ENCODE assay signal across 24 mouse cellular contexts in genomic region chr7:102770921-102771320, GRCm38 (mm10). TPM values are rescaled to one million over a fixed set of nuclear protein-coding genes. Genes with fewer than 3 reads are reported as not detected.
DNase-seq lines count a peak whose midpoint lies in the region; ATAC-seq and TF ChIP-seq lines count a peak whose summit lies in the region.
"Had no signal": no experiment of that assay in that cellular context is flagged by ENCODE, and none has a peak within 500 bp of the region (broad histone marks: within the 10 kb centered on the region; RNA-seq: fewer than 3 reads in every experiment).

Gene Olfr561 (plus strand): TSS chr7:102771221.

- H3K79me2 ChIP-seq in liver, adult 2 months (ENCODE audit: control insufficient read depth, insufficient read depth, low read length) = no peaks in the 10 kb centered on the region

- no peaks in the 10 kb centered on the region for H3K27me3 ChIP-seq in liver, adult 2 months (ENCODE audit: control insufficient read depth, insufficient read depth, low read length)
- no peaks in the 10 kb centered on the region for H3K27me3 ChIP-seq in liver, embryonic 11.5 days (replicated peaks; ENCODE audit: control insufficient read depth, insufficient read depth, low read length)
- H3K27me3 ChIP-seq: CH12.LX, Patski had no signal

- H3K4me3 ChIP-seq in liver, adult 2 months (ENCODE audit: insufficient read depth, low read depth, low read length) = no peak within 1 kb of the TSS
- H3K4me3 ChIP-seq in liver, embryonic 11.5 days (ENCODE audit: low read depth, low read length) = no peak within 1 kb of the TSS

- H3K9ac ChIP-seq in liver, adult 2 months (ENCODE audit: low read depth, low read length) = no peak within 1 kb of the TSS
- no peak within 1 kb of the TSS for H3K9ac ChIP-seq in liver, embryonic 11.5 days (ENCODE audit: low read depth, low read length)

- TF ChIP-seq POLR2A in liver, adult 2 months (IDR thresholded peaks at IDR 0.05; ENCODE audit: extremely low read depth, insufficient read depth, low read length) = no peak

- H3K36me3 ChIP-seq in liver, adult 2 months (ENCODE audit: control insufficient read depth, insufficient read depth, low read length) = no peaks in the 10 kb centered on the region
- H3K36me3 ChIP-seq in liver, embryonic 11.5 days (ENCODE audit: control insufficient read depth, insufficient read depth, low read length) = no peaks in the 10 kb centered on the region
- H3K36me3 ChIP-seq: G1E had no signal

- ATAC-seq in liver, embryonic 11.5 days (replicated peaks; ENCODE audit: low FRiP score) = no peak
- ATAC-seq: activated CD4-positive, CD25-positive, alpha-beta regulatory T cell, adult 4 months; CD4-positive, CD25-positive, alpha-beta regulatory T cell, adult 4 months; Patski had no signal

- no peak for TF ChIP-seq CTCF in liver, adult 2 months (IDR thresholded peaks at IDR 0.05; ENCODE audit: low read depth, low read length)

- H3K4me1 ChIP-seq in liver, adult 2 months (ENCODE audit: control insufficient read depth, insufficient read depth, low read length) = no peaks in the 10 kb centered on the region
- H3K4me1 ChIP-seq in liver, embryonic 11.5 days (replicated peaks; ENCODE audit: control insufficient read depth, insufficient read depth, low read length) = no peaks in the 10 kb centered on the region

- WGBS in liver, adult 2 months = 77% methylated on average over 2 of the region's 2 CpGs
- 62% methylated on average over 2 of the region's 2 CpGs for WGBS in liver, embryonic 11.5 days

- peak; percentile 5 for DNase-seq in liver, adult 2 months (ENCODE audit: extremely low read depth, low read depth, low spot score)
- DNase-seq in liver, embryonic 11.5 days (ENCODE audit: low spot score) = no peak
- DNase-seq: adrenal gland, adult 2 months; adrenal gland, adult 8-10 months; adrenal gland, postnatal 10 days; adrenal gland, postnatal 14 days; adrenal gland, postnatal 25 days; adrenal gland, postnatal 36 days; B cell, adult 2 months; cerebellum, adult 11 months; cerebellum, adult 11-12 months; cerebellum, adult 18-20 months; cerebellum, adult 2 months had no signal

- no peak within 1 kb of the TSS for H3K4me2 ChIP-seq in liver, embryonic 11.5 days

- H3K9me3 ChIP-seq in liver, embryonic 11.5 days (ENCODE audit: control insufficient read depth, low read length) = no peaks in the 10 kb centered on the region
- H3K9me3 ChIP-seq: G1E had no signal

- no peak within 1 kb of the TSS for H3K27ac ChIP-seq in liver, adult 2 months (replicated peaks; ENCODE audit: insufficient read depth, low read depth, low read length)
- no peak within 1 kb of the TSS for H3K27ac ChIP-seq in liver, embryonic 11.5 days (ENCODE audit: low read depth, low read length)

RNA-seq across cellular contexts. Expression of gene Olfr561, which starts in this region (rescaled TPM):
- total RNA-seq in liver, adult 2 months (2014; rRNA removed) = not detected in 2 replicates
- polyA plus RNA-seq in liver, adult 2 months (2012; rRNA removed) = not detected in 2 replicates
- polyA plus RNA-seq in liver, embryonic 11.5 days (2014; fragmentation: Nextera tagmentation; extraction: Ambion mirVana) = not detected in 2 replicates
- total RNA-seq: adrenal gland, adult 18-20 months; adrenal gland, adult 2 months; adrenal gland, adult 8-10 months; adrenal gland, postnatal 10 days; adrenal gland, postnatal 14 days; adrenal gland, postnatal 25 days; adrenal gland, postnatal 36 days; adrenal gland, postnatal 4 days; CH12.LX; ES-E14; MEL had no signal
- polyA plus RNA-seq: activated CD4-positive, CD25-positive, alpha-beta regulatory T cell, adult 4 months; adrenal gland, adult 2 months; brain, embryonic 14.5 days; C2C12; CD4-positive, CD25-positive, alpha-beta regulatory T cell, adult 4 months; cerebellum, adult 2 months; G1E; Patski had no signal

Comparison
In these comparisons a context has a peak if more than half of its experiments do, and no peak if none do; other contexts are left out.
1. Peak in DNase-seq in liver, adult 2 months; RNA of the gene not detected or under 1 TPM.